In genomic region chrX:7722282-7722611, GRCm38 (mm10) we compare ENCODE assay signal across 8 mouse cellular contexts. TPM values are rescaled to one million over a fixed set of nuclear protein-coding genes. Genes with fewer than 3 reads are reported as not detected.
DNase-seq lines count a peak whose midpoint lies in the region; ATAC-seq and TF ChIP-seq lines count a peak whose summit lies in the region.

No protein-coding gene starts in this region.

- H3K36me3 ChIP-seq in liver, adult 2 months (ENCODE audit: control insufficient read depth, insufficient read depth, low read length) = peaks cover 2% of the 10 kb centered on the region; the same call in 1 of the 2 replicates
- peaks cover 23% of the 10 kb centered on the region; the same call in 1 of the 2 replicates for H3K36me3 ChIP-seq in embryonic facial prominence, embryonic 13.5 days
- H3K36me3 ChIP-seq in intestine, embryonic 15.5 days = peaks cover 2% of the 10 kb centered on the region; the same call in 1 of the 2 replicates
- H3K36me3 ChIP-seq in neural tube, embryonic 12.5 days = peaks cover 16% of the 10 kb centered on the region

- TF ChIP-seq POLR2A in liver, adult 2 months (IDR thresholded peaks at IDR 0.05; ENCODE audit: extremely low read depth, insufficient read depth, low read length) = peak; percentile 57; the same call in 1 of the 2 replicates

- peak overlapping the region; percentile 86 for H3K4me3 ChIP-seq in liver, adult 2 months (ENCODE audit: insufficient read depth, low read depth, low read length)
- peak overlapping the region; percentile 57 for H3K4me3 ChIP-seq in embryonic facial prominence, embryonic 13.5 days
- peak overlapping the region; percentile 52 for H3K4me3 ChIP-seq in intestine, embryonic 15.5 days (replicated peaks)
- H3K4me3 ChIP-seq in neural tube, embryonic 12.5 days = peak overlapping the region; percentile 51

- H3K27ac ChIP-seq in liver, adult 2 months (replicated peaks; ENCODE audit: insufficient read depth, low read depth, low read length) = peak overlapping the region; percentile 98
- H3K27ac ChIP-seq in embryonic facial prominence, embryonic 13.5 days = peak overlapping the region; percentile 91
- peak overlapping the region; percentile 84 for H3K27ac ChIP-seq in intestine, embryonic 15.5 days
- H3K27ac ChIP-seq in neural tube, embryonic 12.5 days = no peak overlapping the region

- H3K4me1 ChIP-seq in liver, adult 2 months (ENCODE audit: control insufficient read depth, insufficient read depth, low read length) = no peaks in the 10 kb centered on the region
- 0 out of 2 replicates have a peak, but pooled peaks cover 4% of the 10 kb centered on the region for H3K4me1 ChIP-seq in embryonic facial prominence, embryonic 13.5 days
- no peaks in the 10 kb centered on the region for H3K4me1 ChIP-seq in intestine, embryonic 15.5 days (replicated peaks)
- H3K4me1 ChIP-seq in neural tube, embryonic 12.5 days = peaks cover 5% of the 10 kb centered on the region

- no peaks in the 10 kb centered on the region for H3K27me3 ChIP-seq in liver, adult 2 months (ENCODE audit: control insufficient read depth, insufficient read depth, low read length)
- H3K27me3 ChIP-seq in embryonic facial prominence, embryonic 13.5 days = no peaks in the 10 kb centered on the region
- H3K27me3 ChIP-seq in intestine, embryonic 15.5 days (replicated peaks) = no peaks in the 10 kb centered on the region
- no peaks in the 10 kb centered on the region for H3K27me3 ChIP-seq in neural tube, embryonic 12.5 days (replicated peaks)

- peak overlapping the region; percentile 69 for H3K4me2 ChIP-seq in embryonic facial prominence, embryonic 13.5 days
- H3K4me2 ChIP-seq in intestine, embryonic 15.5 days (replicated peaks) = peak overlapping the region; percentile 61
- peak overlapping the region; percentile 64 for H3K4me2 ChIP-seq in neural tube, embryonic 12.5 days (replicated peaks)

- peak overlapping the region; percentile 83 for H3K9ac ChIP-seq in liver, adult 2 months (ENCODE audit: low read depth, low read length)
- H3K9ac ChIP-seq in embryonic facial prominence, embryonic 13.5 days = peak overlapping the region; percentile 73
- peak overlapping the region; percentile 51 for H3K9ac ChIP-seq in intestine, embryonic 15.5 days
- peak overlapping the region; percentile 52; the same call in 1 of the 2 replicates for H3K9ac ChIP-seq in neural tube, embryonic 12.5 days

- peaks cover 3% of the 10 kb centered on the region; the same call in 1 of the 2 replicates for H3K79me2 ChIP-seq in liver, adult 2 months (ENCODE audit: control insufficient read depth, insufficient read depth, low read length)

- H3K9me3 ChIP-seq in embryonic facial prominence, embryonic 13.5 days = no peaks in the 10 kb centered on the region
- no peaks in the 10 kb centered on the region for H3K9me3 ChIP-seq in intestine, embryonic 15.5 days
- no peaks in the 10 kb centered on the region for H3K9me3 ChIP-seq in neural tube, embryonic 12.5 days

- no peak for DNase-seq in liver, adult 2 months (ENCODE audit: extremely low read depth, low read depth, low spot score)
- DNase-seq in liver = no peak
- DNase-seq in urinary bladder, postnatal 36 days (ENCODE audit: low spot score in 2 of 2) = no peak
- DNase-seq in left cerebral cortex, postnatal 36 days (ENCODE audit: low spot score in 2 of 2) = no peak
- no peak for DNase-seq in spleen, postnatal 14 days (ENCODE audit: low spot score in 2 of 2)

- intact Hi-C loops in left cerebral cortex, postnatal 36 days (cut with DNase I) = no loop called here

- no peak for TF ChIP-seq CTCF in liver, adult 2 months (IDR thresholded peaks at IDR 0.05; ENCODE audit: low read depth, low read length)

- no peak for ATAC-seq in embryonic facial prominence, embryonic 13.5 days (ENCODE audit: insufficient number of reproducible peaks, insufficient read depth, low FRiP score, low TSS enrichment, low read depth)
- peak; percentile 41; the same call in 1 of the 2 replicates for ATAC-seq in intestine, embryonic 15.5 days
- ATAC-seq in neural tube, embryonic 12.5 days (ENCODE audit: low FRiP score, low read depth) = no peak

- 0% methylated on average over 11 of the region's 11 CpGs for WGBS in liver, adult 2 months
- WGBS in embryonic facial prominence, embryonic 13.5 days = 30% methylated on average over 11 of the region's 11 CpGs
- 25% methylated on average over 11 of the region's 11 CpGs for WGBS in intestine, embryonic 15.5 days
- WGBS in neural tube, embryonic 12.5 days = 21% methylated on average over 11 of the region's 11 CpGs

RNA-seq across cellular contexts. Expression of gene Gm45208, which starts 0.2 kb away (rescaled TPM):
- total RNA-seq in liver, adult 2 months (2014; rRNA removed) = 1.0 TPM in 1 of 2 replicates, not detected in the other
- 1.5 and 1.9 TPM in 2 replicates for polyA plus RNA-seq in liver, adult 2 months (2012; rRNA removed)
- not detected in 2 replicates for polyA plus RNA-seq in embryonic facial prominence, embryonic 13.5 days (2015; fragmentation: Nextera tagmentation; extraction: Ambion mirVana)
- not detected in 2 replicates for polyA plus RNA-seq in intestine, embryonic 15.5 days (2015; fragmentation: Nextera tagmentation; extraction: Ambion mirVana)
- polyA plus RNA-seq in neural tube, embryonic 12.5 days (2016; fragmentation: Nextera tagmentation; extraction: Ambion mirVana) = not detected in 2 replicates
- total RNA-seq in left cerebral cortex, postnatal 36 days (2021) = not detected

RNA-seq across cellular contexts. Expression of gene Praf2, which starts 6.0 kb away (rescaled TPM):
- 1.1 and 2.8 TPM in 2 replicates for total RNA-seq in liver, adult 2 months (2014; rRNA removed)
- polyA plus RNA-seq in liver, adult 2 months (2012; rRNA removed) = 7.7 and 13.9 TPM in 2 replicates
- polyA plus RNA-seq in embryonic facial prominence, embryonic 13.5 days (2015; fragmentation: Nextera tagmentation; extraction: Ambion mirVana) = 73.1 and 75.9 TPM in 2 replicates
- polyA plus RNA-seq in intestine, embryonic 15.5 days (2015; fragmentation: Nextera tagmentation; extraction: Ambion mirVana) = 60.3 and 61.4 TPM in 2 replicates
- 89.2 and 93.6 TPM in 2 replicates for polyA plus RNA-seq in neural tube, embryonic 12.5 days (2016; fragmentation: Nextera tagmentation; extraction: Ambion mirVana)
- 100 to 1,000 TPM in 1 of 2 experiments, 10 to 100 TPM in 1; 91.1 to 103 TPM for total RNA-seq in left cerebral cortex, postnatal 36 days (2021)

RNA-seq across cellular contexts. Expression of gene Wdr45, which starts 8.1 kb away (rescaled TPM):
- total RNA-seq in liver, adult 2 months (2014; rRNA removed) = 33.4 and 37.1 TPM in 2 replicates
- 39.9 and 48.3 TPM in 2 replicates for polyA plus RNA-seq in liver, adult 2 months (2012; rRNA removed)
- polyA plus RNA-seq in embryonic facial prominence, embryonic 13.5 days (2015; fragmentation: Nextera tagmentation; extraction: Ambion mirVana) = 37.7 and 40.1 TPM in 2 replicates
- 25.0 and 27.5 TPM in 2 replicates for polyA plus RNA-seq in intestine, embryonic 15.5 days (2015; fragmentation: Nextera tagmentation; extraction: Ambion mirVana)
- 26.2 and 27.8 TPM in 2 replicates for polyA plus RNA-seq in neural tube, embryonic 12.5 days (2016; fragmentation: Nextera tagmentation; extraction: Ambion mirVana)
- total RNA-seq in left cerebral cortex, postnatal 36 days (2021) = 10 to 100 TPM; 64.0 to 64.3 TPM

RNA-seq across cellular contexts. Expression of gene Gpkow, which starts 25.3 kb away (rescaled TPM):
- total RNA-seq in liver, adult 2 months (2014; rRNA removed) = 5.0 and 5.5 TPM in 2 replicates
- 4.3 and 5.0 TPM in 2 replicates for polyA plus RNA-seq in liver, adult 2 months (2012; rRNA removed)
- 37.2 and 40.6 TPM in 2 replicates for polyA plus RNA-seq in embryonic facial prominence, embryonic 13.5 days (2015; fragmentation: Nextera tagmentation; extraction: Ambion mirVana)
- 27.6 and 31.8 TPM in 2 replicates for polyA plus RNA-seq in intestine, embryonic 15.5 days (2015; fragmentation: Nextera tagmentation; extraction: Ambion mirVana)
- 44.1 and 46.6 TPM in 2 replicates for polyA plus RNA-seq in neural tube, embryonic 12.5 days (2016; fragmentation: Nextera tagmentation; extraction: Ambion mirVana)
- 10 to 100 TPM; 34.8 to 35.7 TPM for total RNA-seq in left cerebral cortex, postnatal 36 days (2021)

RNA-seq across cellular contexts. Expression of gene Ccdc120, which starts 28.5 kb away (rescaled TPM):
- total RNA-seq in liver, adult 2 months (2014; rRNA removed) = 0.34 and 0.37 TPM in 2 replicates
- polyA plus RNA-seq in liver, adult 2 months (2012; rRNA removed) = 1.00 and 1.1 TPM in 2 replicates
- 17.7 and 22.4 TPM in 2 replicates for polyA plus RNA-seq in embryonic facial prominence, embryonic 13.5 days (2015; fragmentation: Nextera tagmentation; extraction: Ambion mirVana)
- polyA plus RNA-seq in intestine, embryonic 15.5 days (2015; fragmentation: Nextera tagmentation; extraction: Ambion mirVana) = 12.4 TPM in 2 replicates
- 34.8 and 38.7 TPM in 2 replicates for polyA plus RNA-seq in neural tube, embryonic 12.5 days (2016; fragmentation: Nextera tagmentation; extraction: Ambion mirVana)
- 10 to 100 TPM; 22.8 to 24.8 TPM for total RNA-seq in left cerebral cortex, postnatal 36 days (2021)
